18 mouse cellular contexts compared by ENCODE assay signal in the genomic region with DNA sequence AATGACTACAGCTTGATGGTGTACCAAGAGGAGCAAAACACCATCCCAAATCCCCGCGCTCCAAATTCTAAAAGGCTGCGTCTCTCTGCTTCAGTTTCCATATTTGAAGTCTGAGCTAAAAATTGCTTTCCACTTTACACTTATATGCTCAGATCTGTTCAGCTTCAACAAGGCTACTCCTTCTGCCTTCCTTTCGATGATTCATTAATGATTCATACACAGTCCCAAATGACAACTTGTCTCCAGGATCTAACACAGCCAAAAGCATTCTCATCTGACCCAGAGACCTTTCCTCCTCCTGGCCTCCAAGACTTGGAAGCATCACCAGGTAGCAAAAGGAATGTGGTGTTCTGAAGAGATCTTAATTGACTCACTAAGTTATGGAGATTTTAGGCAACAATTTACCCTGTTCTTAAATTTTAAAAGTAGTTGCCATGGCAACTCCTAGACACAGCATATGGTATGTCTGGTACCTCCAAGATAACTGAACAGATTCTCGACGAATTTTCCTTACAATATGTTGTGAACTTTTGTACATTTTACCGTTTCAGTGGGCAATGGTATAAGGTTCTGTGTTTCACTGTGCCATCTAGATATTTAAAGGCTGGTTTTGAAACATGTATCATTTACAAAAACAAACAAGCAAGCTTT.
DNase-seq lines count a peak whose midpoint lies in the region; ATAC-seq and TF ChIP-seq lines count a peak whose summit lies in the region.
"Had no signal": no experiment of that assay in that cellular context is flagged by ENCODE, and none has a peak within 500 bp of the region (broad histone marks: within the 10 kb centered on the region; RNA-seq: fewer than 3 reads in every experiment).

No protein-coding gene starts in this region.

- no peaks in the 10 kb centered on the region for H3K4me1 ChIP-seq in kidney, embryonic 15.5 days
- H3K4me1 ChIP-seq in thymus, adult 2 months (replicated peaks; ENCODE audit: control insufficient read depth, insufficient read depth, low read length): no peaks in the 10 kb centered on the region
- no peaks in the 10 kb centered on the region for H3K4me1 ChIP-seq in hindbrain, embryonic 12.5 days
- H3K4me1 ChIP-seq: hindbrain, embryonic 10.5 days; limb, embryonic 13.5 days; midbrain, embryonic 12.5 days had no signal

- ATAC-seq in kidney, embryonic 15.5 days (replicated peaks; ENCODE audit: low FRiP score): no peak
- ATAC-seq in hindbrain, embryonic 12.5 days (ENCODE audit: low FRiP score): no peak
- ATAC-seq: liver, postnatal 0 days had no signal

- peak; percentile 29 for DNase-seq in 3T3-L1 (ENCODE audit: low read depth, low spot score)
- DNase-seq in brain, adult 2 months (ENCODE audit: low read depth, low spot score): peak; percentile 76
- DNase-seq in layer of hippocampus, adult 18-20 months (ENCODE audit: low spot score in 2 of 2): peak; percentile 38 to 58
- DNase-seq in left cerebral cortex, postnatal 25 days (ENCODE audit: low spot score in 2 of 2): peak; percentile 54 to 81
- no peak for DNase-seq in thymus, adult 2 months
- DNase-seq: cerebellum, adult 9-11 months; gastrocnemius, postnatal 25 days; kidney, adult 11 months; kidney, postnatal 4 days; liver, postnatal 0 days; lung, postnatal 4 days; thymus, adult 18-20 months had no signal

- WGBS in kidney, embryonic 15.5 days: 89% methylated on average over 7 of the region's 7 CpGs
- 93% methylated on average over 7 of the region's 7 CpGs for WGBS in thymus, adult 2 months
- WGBS in hindbrain, embryonic 12.5 days: 89% methylated on average over 7 of the region's 7 CpGs

- TF ChIP-seq CTCF in thymus, adult 2 months (IDR thresholded peaks at IDR 0.05; ENCODE audit: borderline replicate concordance, control insufficient read depth, extremely low read depth, insufficient read depth, low read length, poor library complexity): no peak

- H3K4me2 ChIP-seq in kidney, embryonic 15.5 days: no peak overlapping the region
- no peak overlapping the region for H3K4me2 ChIP-seq in hindbrain, embryonic 12.5 days (replicated peaks)
- H3K4me2 ChIP-seq: limb, embryonic 13.5 days; midbrain, embryonic 12.5 days had no signal

- no peak overlapping the region for H3K4me3 ChIP-seq in kidney, embryonic 15.5 days (replicated peaks)
- H3K4me3 ChIP-seq in thymus, adult 2 months (ENCODE audit: control insufficient read depth, insufficient read depth, low read length): no peak overlapping the region
- no peak overlapping the region for H3K4me3 ChIP-seq in hindbrain, embryonic 12.5 days
- H3K4me3 ChIP-seq: hindbrain, embryonic 10.5 days; limb, embryonic 13.5 days; midbrain, embryonic 12.5 days had no signal

- no peak overlapping the region for H3K9ac ChIP-seq in kidney, embryonic 15.5 days
- H3K9ac ChIP-seq in hindbrain, embryonic 12.5 days: no peak overlapping the region
- H3K9ac ChIP-seq: limb, embryonic 13.5 days; liver, postnatal 0 days; midbrain, embryonic 12.5 days had no signal

- no peaks in the 10 kb centered on the region for H3K27me3 ChIP-seq in kidney, embryonic 15.5 days
- no peaks in the 10 kb centered on the region for H3K27me3 ChIP-seq in thymus, adult 2 months (ENCODE audit: control insufficient read depth, insufficient read depth, low read length)
- no peaks in the 10 kb centered on the region for H3K27me3 ChIP-seq in hindbrain, embryonic 12.5 days
- H3K27me3 ChIP-seq: CH12.LX; limb, embryonic 13.5 days; midbrain, embryonic 12.5 days had no signal

- intact Hi-C loops in left cerebral cortex, postnatal 25 days (cut with DNase I): loop anchor here (5.0 kb wide), 2 partner anchors 36 to 124 kb away; no protein-coding TSS in a partner anchor

- H3K36me3 ChIP-seq in kidney, embryonic 15.5 days: no peaks in the 10 kb centered on the region
- no peaks in the 10 kb centered on the region for H3K36me3 ChIP-seq in thymus, adult 2 months (ENCODE audit: control insufficient read depth, insufficient read depth, low read length)
- no peaks in the 10 kb centered on the region for H3K36me3 ChIP-seq in hindbrain, embryonic 12.5 days
- H3K36me3 ChIP-seq: hindbrain, embryonic 10.5 days; limb, embryonic 13.5 days; midbrain, embryonic 12.5 days had no signal

- no peaks in the 10 kb centered on the region for H3K9me3 ChIP-seq in kidney, embryonic 15.5 days (replicated peaks)
- no peaks in the 10 kb centered on the region for H3K9me3 ChIP-seq in hindbrain, embryonic 12.5 days (replicated peaks)
- H3K9me3 ChIP-seq: hindbrain, embryonic 10.5 days; limb, embryonic 13.5 days; midbrain, embryonic 12.5 days had no signal

- TF ChIP-seq POLR2A in thymus, adult 2 months (IDR thresholded peaks at IDR 0.05; ENCODE audit: control insufficient read depth, extremely low read depth, insufficient read depth, low read length, poor library complexity): no peak

- no peak overlapping the region for H3K27ac ChIP-seq in kidney, embryonic 15.5 days
- H3K27ac ChIP-seq in thymus, adult 2 months (ENCODE audit: control insufficient read depth, insufficient read depth, low read length): no peak overlapping the region
- H3K27ac ChIP-seq in hindbrain, embryonic 12.5 days: no peak overlapping the region
- H3K27ac ChIP-seq: hindbrain, embryonic 10.5 days; limb, embryonic 13.5 days; midbrain, embryonic 12.5 days had no signal
